Mouse (Mus musculus): ENCODE results near the gene Vti1a. TPM values are rescaled to one million over a fixed set of nuclear protein-coding genes. Genes with fewer than 3 reads are reported as not detected.
A peak's percentile ranks its signal among the peaks of the same experiment; 100 is the strongest.

Vti1a gene
- total RNA-seq, 2 experiments from 2014 or later: 30.2 to 33.6 TPM

DNA sequence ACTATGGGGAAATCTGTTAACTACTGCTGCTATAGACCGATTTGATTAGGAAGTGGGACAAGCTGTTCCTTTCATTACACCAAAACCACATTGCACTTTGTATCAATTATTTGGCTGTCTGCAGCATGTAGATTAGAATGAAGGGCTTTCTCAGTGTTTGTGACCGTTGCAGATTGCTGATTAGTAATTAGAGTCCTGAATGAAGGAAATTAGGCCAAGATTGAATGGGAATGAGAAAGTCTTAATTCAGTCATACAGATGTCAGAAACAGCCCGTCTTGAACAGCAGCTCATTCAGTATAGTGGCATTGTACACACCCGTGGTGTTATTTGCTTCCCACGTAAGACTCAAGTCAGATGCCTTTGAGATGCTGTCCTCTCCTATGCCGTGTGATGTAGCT, 60.2 kb downstream of the Vti1a start:
- DNase-seq (ENCODE audit: low spot score in 2 of 2): no peak

DNA sequence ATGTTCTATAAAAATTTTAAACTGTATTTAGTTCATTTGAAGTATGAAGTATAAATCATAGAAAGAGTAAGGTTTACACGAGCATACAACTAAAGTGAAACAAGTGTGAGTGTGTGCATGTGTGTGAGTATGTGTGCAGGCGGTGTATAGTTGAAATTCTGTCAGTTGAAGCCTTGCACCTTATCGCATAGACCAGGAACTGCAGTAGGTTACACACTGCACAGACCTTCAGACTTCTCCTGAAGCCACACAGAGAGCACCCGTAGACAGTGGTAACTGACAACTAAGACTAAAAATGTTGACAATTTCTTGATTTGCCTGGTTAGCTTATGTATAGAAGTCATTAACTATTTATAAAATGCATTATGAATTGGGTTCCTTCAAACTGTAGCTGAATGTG, 61.4 kb downstream of the Vti1a start:
- DNase-seq (ENCODE audit: low spot score in 2 of 2): no peak

DNA sequence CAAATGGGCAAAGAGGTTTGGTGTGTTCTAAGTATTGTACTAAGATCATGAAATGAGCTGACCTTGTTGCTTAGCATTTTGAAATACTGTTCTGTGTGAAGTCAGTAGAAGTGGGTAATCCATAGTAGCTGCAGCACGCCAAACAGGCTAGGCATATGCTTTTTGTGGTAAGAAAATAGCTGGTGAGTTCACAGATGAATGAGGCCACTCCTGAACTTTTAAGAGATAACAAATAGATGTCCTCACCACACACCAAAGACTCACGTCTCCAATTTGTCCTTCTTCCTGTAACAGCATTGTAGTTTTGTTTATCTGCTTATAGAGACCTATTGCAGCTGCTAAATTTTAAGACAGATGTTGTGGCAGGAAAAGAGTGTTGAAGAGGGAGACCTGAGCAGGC, 62.8 kb downstream of the Vti1a start:
- DNase-seq (ENCODE audit: low spot score in 2 of 2): no peak

DNA sequence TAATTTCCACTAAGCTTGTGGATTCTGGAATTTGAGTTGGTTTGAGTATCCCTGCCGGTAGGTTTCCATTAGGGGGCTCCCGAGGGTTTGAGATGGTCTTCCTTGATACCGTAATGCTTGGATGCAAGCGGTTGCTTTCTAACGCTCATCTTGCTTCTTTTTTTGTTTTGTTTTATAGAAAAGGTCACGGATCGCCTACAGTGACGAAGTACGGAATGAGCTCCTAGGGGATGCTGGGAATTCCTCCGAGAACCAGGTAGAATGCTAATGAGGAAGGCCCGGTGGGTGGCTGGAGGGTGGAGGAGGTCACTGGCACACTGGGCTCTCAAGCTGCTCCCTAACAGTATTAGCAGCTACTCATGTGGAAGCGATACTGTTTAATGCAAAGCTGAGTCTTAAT, 64.7 kb downstream of the Vti1a start:
- DNase-seq (ENCODE audit: low spot score in 2 of 2): no peak

DNA sequence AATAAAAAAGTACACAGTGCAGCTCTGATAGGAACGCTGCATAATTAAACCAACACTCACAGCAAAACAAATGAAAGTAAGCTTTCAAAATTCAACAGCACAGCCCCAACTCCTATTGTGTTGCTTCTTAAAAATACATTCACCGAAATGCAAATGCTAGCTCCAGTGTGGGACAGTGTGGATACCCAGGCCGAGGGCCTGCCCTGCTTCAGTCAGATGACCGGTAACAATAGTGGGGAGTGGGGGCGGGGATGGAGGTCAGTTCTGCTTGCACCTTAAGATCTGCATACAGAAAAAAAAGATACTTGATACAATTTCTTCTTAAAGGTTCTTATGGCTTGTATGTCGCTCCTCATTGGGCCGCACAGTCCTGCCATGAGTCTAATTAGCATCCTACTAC, 65.2 kb downstream of the Vti1a start:
- DNase-seq (ENCODE audit: low spot score in 2 of 2): no peak

DNA sequence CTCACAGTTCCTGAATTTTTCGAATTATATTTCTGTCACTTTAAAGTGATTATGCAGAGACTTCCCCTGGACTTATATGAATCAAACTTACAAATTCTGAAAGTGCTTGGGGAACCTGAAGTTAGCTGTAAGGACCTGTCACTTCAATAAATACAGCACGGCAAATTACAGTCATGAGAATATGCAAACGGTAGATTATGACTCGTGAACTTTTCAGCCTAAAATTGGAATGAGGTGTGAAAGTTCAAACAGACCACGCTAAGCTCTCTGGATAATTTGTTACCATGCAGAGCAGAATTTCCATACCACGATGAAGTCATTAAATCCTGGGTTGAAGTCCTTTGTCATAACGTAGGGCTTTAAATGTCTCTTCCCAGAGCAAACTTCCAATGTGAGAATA, 66.7 kb downstream of the Vti1a start:
- DNase-seq (ENCODE audit: low spot score in 2 of 2): no peak

DNA sequence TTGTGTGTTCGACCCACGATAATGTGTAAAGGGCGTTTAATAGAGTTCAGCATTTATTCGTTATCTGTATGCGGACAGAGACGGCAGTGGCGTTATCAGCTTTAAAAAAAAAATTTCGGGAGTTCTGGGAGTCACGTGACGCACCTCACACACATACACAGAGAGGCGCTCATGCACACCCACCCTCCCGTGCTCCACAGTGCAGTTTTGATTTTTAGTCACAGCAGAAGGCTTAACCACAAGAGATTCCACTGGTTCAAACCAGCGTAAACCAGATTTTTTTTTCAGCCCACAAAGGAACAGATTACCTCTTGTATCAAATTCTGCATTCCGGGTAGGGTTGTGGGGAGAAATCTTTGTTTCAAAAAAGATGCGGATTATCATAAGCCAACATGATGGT, 68.5 kb downstream of the Vti1a start:
- no peak for DNase-seq (ENCODE audit: low spot score in 2 of 2)

DNA sequence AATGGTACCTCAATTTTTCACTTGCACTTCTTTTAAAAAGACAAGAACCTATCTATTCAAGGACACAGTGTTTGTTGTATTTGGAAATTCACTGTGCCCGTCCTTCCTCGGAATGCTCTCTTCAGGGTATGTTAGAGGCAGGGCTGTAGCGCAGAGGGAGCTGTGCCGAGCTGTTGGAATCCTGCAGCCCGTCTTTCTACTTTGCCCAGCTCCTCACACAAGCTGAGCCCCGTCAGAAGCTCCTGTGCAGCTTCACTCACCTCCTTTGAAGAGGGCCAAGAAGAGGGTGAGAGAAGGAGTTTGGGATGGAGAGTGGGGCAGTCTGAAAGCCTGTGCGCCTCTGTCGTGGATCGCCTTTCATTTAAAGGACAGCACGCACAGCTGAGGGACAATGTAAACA, 72.9 kb downstream of the Vti1a start:
- DNase-seq (ENCODE audit: low spot score in 2 of 2): no peak

DNA sequence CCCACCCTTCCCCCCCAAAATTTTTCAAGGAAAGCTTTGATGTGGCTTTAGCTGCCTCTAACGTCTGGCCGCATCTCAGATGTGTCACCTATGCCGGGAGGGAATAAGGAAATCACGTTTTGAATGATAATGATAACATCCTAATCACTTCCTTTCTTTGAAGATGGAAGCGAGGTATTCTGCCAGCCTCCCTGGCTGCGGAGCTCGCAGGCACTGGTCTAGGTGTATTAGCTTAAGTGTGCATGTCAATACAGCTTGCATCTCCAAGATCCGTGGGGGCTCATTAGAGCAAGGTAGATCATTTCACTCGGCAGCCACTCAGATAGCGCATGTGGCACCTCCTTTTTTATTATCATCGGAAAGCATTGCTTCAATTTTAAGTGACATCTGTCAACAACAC, 74.2 kb downstream of the Vti1a start:
- no peak for DNase-seq (ENCODE audit: low spot score in 2 of 2)

DNA sequence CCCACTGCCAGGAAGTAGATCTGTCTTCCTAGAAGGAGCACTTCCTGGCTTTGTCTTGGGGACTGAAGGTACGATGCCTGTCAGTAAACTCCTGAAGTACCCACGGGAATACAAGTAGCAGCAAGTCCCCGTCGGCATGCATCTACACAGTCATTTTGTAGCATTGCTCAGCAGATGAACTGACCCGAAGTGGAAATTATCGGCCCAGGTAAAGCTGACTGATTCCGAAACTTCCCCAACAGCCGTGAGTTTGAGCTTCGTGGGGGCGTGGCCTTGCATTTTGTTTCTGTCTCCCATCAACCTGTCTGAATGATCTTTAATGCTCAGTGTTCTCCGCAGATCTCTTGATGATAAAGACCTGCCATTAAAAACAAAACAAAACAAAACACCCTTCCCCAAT, 85.5 kb downstream of the Vti1a start:
- DNase-seq (ENCODE audit: low spot score in 2 of 2): no peak

DNA sequence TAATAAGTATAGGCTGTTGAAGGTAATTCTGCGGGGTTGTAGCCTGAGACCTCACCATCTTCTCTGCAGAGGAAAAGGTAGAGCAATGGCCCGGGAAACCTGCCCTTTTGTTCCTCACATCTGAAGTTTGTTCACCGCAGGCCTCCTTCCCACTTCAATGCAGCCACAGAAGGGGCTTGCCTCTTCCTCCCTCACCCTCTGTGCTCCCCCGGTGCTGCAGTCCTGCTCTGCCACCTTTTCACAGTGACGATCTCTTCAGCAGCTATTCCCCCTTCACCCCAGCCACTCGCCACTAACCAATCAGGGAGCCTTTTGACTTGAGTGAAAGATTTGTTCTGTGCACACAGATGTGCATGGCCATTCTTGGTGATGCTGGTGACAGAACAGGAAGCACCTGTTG, 92.4 kb downstream of the Vti1a start:
- DNase-seq (ENCODE audit: low spot score in 2 of 2): no peak

DNA sequence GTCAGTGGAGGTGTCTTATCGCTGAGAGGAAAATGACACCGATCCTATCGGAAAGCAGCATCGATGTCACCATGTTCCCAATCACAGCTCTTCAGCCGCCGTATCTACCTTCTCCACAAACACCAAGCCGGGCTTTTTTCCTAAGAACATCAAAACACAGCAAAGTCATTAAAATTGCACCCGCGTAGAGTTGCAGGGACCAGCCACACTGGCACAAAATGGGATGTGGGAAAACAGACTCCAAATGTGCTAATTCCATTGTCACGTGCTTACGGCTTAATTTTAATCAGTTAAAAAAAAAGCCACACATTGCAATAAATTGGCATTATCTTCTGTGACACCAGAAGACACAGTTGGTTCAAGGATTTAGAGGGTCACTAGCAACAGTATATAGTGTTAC, 95.3 kb downstream of the Vti1a start:
- DNase-seq (ENCODE audit: low spot score in 2 of 2): no peak

DNA sequence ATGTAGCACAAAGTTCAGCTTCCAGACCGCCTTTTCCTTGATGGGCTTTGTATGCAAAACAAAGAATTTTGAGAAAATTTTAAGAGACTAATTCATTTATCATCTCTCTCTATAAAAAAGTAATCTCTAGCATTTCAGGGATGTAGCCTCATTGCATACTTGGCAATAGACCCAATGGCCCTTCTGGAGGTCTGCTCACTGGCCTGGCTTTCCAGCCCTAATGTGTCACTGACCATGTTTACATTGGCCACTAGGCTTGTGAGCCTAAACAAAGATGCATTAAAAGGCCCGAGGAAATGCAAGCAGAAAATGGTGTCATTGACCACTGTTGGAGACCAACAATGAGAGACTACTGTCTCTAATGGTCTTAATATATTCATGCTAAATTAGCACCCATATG, 95.8 kb downstream of the Vti1a start:
- no peak for DNase-seq (ENCODE audit: low spot score in 2 of 2)

DNA sequence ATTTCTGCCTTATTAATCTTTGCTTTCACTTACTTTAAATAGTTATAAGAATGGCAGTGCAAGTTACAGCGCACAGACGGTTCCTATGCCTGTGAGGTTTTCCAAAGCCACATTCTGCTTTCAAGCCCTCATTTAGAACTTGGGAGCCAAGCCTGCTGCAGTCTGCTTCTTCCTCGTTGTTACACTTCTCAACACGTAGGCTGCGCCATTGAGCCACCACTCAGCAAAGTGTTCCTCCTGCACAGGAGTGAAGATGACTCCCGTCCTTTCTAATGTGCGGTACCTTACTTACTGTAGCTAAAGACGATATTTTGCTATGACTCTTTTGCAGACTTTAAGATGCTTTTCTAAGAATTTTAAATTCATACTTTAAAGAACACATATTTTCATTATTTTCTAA, 98.0 kb downstream of the Vti1a start:
- peak; percentile 23 to 39 for DNase-seq (ENCODE audit: low spot score in 2 of 2)

DNA sequence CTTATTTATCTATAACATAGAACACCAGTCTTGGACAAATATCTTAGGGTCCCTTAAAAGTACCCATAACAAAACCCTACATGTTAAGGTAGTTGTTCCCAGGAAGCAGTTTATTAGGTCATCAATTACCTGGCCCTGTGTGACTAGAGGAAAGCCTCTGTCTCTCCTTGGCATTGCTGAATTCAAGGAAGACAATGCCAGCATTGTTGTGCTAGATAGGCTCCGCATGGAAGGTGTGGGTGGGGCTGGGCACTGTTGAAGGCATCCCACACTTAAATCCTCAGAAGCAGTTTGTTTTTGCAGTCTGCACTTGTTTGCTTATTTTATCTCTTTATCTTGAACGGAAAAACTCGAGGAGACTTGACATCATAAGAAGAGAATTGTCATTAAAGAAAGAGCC, 102.7 kb downstream of the Vti1a start:
- no peak for DNase-seq (ENCODE audit: low spot score in 2 of 2)

DNA sequence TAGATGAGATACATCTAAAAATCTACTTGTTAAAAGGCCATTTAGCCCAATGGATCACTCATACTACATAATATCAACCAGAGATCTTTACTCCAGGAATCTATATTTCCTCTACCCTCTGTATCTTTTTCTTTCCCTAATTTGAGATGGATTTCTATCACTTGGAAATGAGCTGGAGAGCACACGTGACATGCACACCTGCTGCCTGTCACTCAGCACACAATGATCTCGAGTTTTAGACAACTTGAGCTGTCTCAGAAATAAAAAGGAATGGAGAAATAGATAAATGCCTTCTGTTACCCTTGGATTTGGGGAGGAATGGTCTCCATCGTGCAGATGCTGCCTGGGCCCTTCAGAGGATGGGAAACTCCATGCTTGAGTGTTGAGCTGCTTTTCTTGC, 103.9 kb downstream of the Vti1a start:
- DNase-seq (ENCODE audit: low spot score in 2 of 2): no peak

DNA sequence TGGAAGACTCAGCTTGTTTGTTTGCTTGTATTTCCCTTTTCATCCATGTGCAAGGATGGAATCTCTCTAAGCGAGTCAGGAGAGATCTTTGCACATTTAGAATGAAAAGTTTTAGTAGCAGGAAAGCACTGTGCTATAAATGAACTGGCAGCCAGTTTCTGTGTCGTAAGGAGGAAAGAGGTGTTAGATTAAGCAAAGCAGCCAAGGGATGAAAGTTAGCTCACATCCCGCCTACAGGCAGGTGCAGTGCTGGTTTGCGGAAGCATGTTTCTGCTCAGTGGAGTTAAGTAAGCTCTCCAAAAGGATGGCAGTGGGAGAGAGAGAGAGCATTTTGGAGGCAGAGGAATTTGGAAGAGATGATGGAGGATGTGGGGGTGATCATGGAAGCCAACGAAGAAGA, 105.7 kb downstream of the Vti1a start:
- DNase-seq (ENCODE audit: low spot score in 2 of 2): no peak

DNA sequence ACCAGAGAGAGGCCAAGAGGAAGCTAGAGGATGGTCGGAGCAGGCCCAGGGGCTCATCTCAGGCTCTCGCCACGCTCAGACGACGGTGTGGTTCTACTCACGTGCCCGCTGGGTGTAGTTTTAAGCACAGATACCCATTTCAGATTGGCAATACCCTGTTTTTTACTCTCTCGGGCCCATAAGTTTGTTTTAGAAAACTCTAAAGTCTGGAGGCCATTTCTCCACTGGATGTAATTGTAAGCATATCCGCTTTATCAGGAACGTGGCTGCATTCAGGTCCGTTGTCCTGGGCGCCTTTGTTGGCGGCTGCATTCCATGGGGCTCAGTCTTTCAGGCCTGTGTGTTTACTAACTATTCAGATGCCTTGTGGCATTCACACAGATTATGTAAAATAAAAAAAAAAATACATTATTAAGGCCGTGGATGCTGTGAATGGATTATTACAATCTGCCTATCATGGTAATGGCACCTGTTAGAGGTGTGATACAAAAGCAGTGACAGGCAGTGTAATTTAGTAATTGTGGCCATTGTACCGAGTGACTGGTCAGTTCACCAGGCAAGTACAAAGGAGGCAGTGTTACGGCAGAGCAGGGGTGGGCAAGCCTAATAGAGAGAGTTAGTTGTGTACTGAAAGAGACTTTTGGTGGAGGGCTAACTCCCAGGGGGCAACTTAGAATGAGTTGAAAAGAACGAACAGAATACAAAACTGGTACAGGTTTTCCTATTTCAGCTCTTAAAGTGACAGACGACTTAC, 106.4 kb downstream of the Vti1a start:
- DNase-seq (ENCODE audit: low spot score in 2 of 2): no peak

DNA sequence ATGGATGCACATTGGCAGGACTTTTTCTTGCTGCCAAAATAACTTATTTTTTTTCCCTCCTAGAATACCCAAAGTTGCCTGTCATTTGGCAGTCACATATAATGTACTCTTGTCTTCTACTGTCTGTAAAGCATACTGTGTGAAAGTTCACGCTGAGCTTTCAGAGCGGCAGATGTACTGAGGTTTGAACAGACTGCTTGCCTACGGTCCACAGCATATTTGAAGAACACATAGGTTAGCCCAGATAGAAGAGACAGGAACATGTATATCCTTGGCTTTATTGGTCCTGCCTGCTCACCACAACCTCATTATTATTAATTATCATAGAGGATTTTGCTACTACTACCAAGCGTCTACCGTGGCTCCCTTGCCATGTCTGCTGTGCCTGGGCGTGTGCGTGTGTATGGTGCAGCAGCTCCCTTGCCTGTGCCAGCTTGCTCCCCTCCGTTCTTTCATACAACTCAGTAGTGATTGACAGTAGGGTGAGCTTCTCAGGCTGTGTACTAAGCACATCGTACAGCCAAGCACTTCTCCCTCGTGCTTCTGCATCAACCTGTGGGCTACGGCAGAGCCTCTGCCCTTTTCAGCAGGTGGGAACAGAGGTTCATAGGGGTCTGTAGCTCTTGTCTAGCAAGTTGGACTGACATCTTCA, 107.1 kb downstream of the Vti1a start:
- no peak for DNase-seq (ENCODE audit: low spot score in 2 of 2)

DNA sequence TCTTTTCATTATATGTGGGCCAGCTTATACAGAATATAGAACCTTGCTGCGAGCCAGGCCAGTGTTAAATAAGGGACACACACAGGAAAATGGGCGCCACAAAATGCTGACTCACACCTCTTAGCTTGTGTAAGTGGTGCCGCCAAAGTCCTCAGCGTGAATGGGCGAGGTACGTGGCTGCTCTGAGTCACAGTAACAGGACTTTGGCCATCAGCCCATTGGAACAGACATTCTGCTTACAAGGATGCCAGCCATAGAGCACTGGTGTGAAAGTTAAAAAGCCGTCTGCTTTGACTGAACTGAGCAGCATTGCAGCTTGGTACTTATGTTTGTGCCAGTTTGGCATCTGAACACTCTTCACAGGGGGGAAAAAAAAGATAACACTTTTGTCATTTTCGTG, 107.9 kb downstream of the Vti1a start:
- DNase-seq (ENCODE audit: low spot score in 2 of 2): peak; percentile 44 to 58

DNA sequence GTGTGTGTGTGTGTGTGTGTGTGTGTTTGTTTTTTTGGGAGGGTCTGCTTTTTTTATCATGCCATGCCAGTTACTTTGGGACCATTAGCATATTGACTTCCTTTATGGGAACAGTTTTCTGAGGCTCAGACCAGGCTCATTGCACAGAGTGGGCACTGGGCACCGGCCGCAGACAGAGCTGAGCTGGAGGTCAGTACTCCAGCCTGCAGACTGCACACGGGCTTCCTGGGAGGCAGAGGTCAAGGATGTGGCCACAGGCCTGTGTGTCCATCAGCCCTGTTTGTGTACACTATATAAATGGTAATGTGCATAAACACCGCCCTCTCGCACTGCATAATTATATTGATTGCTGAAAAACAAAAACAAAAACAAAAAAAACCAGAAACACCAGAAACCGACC, 108.4 kb downstream of the Vti1a start:
- DNase-seq (ENCODE audit: low spot score in 2 of 2): no peak

DNA sequence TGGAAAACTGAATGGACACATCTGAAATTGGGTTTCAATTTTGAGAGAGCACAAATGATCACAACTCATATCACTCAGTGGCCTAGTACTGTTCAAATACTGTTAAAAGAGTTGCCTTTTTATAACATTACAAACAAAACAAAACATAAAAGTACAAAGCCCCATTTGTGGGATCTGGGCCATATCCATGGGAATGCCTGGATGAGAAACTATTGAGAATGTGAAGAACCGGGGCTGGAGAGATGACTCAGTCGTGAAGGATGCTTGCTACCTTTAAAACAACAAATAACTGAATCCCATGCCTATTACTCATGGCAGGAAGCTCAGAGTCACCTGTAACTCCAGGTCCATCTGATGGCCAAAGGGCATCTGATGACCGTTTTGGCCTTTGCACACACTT, 124.2 kb downstream of the Vti1a start:
- DNase-seq (ENCODE audit: low spot score in 2 of 2): no peak

DNA sequence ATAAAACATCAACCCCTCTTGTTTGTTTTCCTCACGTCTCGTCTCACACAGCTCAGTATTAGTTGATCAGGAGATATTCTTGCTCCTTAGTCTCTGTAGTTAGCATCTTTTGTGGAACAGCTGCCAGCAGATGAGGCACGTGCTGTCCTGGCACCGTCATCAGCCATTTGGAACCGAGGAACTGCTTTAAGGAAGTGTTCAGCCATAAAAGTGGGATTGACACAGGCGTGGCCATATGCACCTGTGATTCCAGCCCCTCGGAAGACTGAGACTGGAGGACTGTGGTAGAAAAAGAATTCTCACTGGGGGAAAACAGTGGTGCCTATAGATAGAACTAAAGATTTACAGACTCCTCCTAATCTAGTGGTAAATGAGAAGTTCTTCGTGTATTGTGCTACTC, 127.5 kb downstream of the Vti1a start:
- DNase-seq (ENCODE audit: low spot score in 2 of 2): no peak

All from adrenal gland, adult 18-20 months (tissue).